Mouse (Mus musculus) ES-Bruce4 (cell line): ENCODE measurements at regions not wholly inside any gene's neighbourhood (a gene's known extent, or its start where the extent isn't known, plus 50 kb on each side); places are given as distances from the start of the nearest gene placed in this dataset.

Experiments used
- CTCF ChIP-seq: IDR thresholded peaks from one replicate; pipeline ENCODE4 v1.8.1; 2011; ENCODE audit warnings: low read depth, low read length
- EP300 ChIP-seq: IDR thresholded peaks from 2 replicates; pipeline ENCODE4 v1.6.1; 2011; ENCODE audit warnings: low read depth, low read length; ENCODE audit not compliant: insufficient read depth
- POLR2A ChIP-seq: IDR thresholded peaks from one replicate; pipeline ENCODE4 v1.8.1; 2011; ENCODE audit warnings: low read length; ENCODE audit not compliant: insufficient read depth

DNA sequence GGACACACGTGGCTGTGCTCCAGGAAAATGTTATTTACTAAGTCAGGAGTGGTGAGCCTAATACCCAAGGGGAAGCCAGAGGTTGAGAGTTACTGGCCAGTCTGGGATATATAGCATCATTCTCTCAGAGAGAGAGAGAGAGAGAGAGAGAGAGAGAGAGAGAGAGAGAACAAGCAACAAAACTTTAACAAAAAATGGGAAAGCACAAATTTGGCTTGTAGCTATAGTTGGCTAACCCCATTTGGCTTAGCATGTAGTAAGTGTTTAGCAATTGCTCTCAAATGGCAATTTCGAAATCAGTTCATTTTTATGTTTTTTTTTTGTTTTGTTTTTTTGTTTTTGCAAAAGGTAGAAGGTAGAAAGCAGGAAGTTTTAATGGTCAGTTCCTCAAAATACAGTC lies 60.9 kb upstream of the Smg1 start:
- TF ChIP-seq CTCF (no peak), POLR2A (no peak), EP300 (no peak)
